Mouse (Mus musculus) heart, postnatal 14 days (tissue): ENCODE measurements around the gene Safb. TPM values are rescaled to one million over a fixed set of nuclear protein-coding genes. Genes with fewer than 3 reads are reported as not detected.
"Not testable (repeated sequence)": the region's sequence is repeated elsewhere in the genome, so short reads cannot be mapped to it uniquely, and the experiment has no call there.

Experiments
- DNase-seq, 2 experiments: peaks; one replicate each; pipeline ENCODE4 v3.0.0; 2021 to 2022
- intact Hi-C: fragments of 180-260 bp; cut with DNase I; formaldehyde crosslinking; loops from one replicate; pipeline ENCODE4 v1.15.1; 2025
- total RNA-seq, 2 experiments: library from RNA; stranded (reverse); gene quantifications; 2 replicates each; pipeline ENCODE4 v1.2.3; 2021

Safb gene
- total RNA-seq, 2 experiments from 2014 or later = 78.1 to 88.8 TPM

- no peak for DNase-seq
- intact Hi-C loops = loop anchor here (2.0 kb wide), 1 partner anchor 17 kb away; no protein-coding TSS in a partner anchor
These were observed 20.8 kb downstream of the Safb start for GRCm38 (mm10) chr17:56605431-56605830.

GRCm38 (mm10) chr17:56607521-56608062 is 23.0 kb downstream of the Safb start:
- no peak for DNase-seq
- intact Hi-C loops = no loop called here

- no peak for DNase-seq
- intact Hi-C loops = no loop called here
These were observed 24.1 kb downstream of the Safb start for GRCm38 (mm10) chr17:56608699-56609098.

GRCm38 (mm10) chr17:56609452-56610171 is 25.0 kb downstream of the Safb start, which contains the start of gene 2410015M20Rik:
2410015M20Rik (minus strand) TSS chr17:56609771.
- intact Hi-C loops = no loop called here
- peak; percentile 90 to 92 for DNase-seq

GRCm38 (mm10) chr17:56611323-56611722 is 26.7 kb downstream of the Safb start:
- intact Hi-C loops = no loop called here
- DNase-seq = no peak

GRCm38 (mm10) chr17:56611861-56612564 is 27.4 kb downstream of the Safb start:
- DNase-seq = no peak
- intact Hi-C loops = no loop called here

- intact Hi-C loops, DNase-seq: not testable (repeated sequence)
These were observed 27.9 kb downstream of the Safb start for GRCm38 (mm10) chr17:56612565-56612939.

GRCm38 (mm10) chr17:56613236-56613844 is 28.7 kb downstream of the Safb start, which contains the start of gene Rpl36:
Rpl36 (plus strand) TSS chr17:56613416.
- intact Hi-C loops = loop anchor here (1.0 kb wide), 1 partner anchor 56 kb away; no protein-coding TSS in a partner anchor
- peak; percentile 96 to 98 for DNase-seq

- peak in 1 of 2 experiments; percentile 39 for DNase-seq
- intact Hi-C loops = loop anchor here (1.0 kb wide), 1 partner anchor 55 kb away; no protein-coding TSS in a partner anchor
These were observed 29.3 kb downstream of the Safb start for GRCm38 (mm10) chr17:56613893-56614292.

- intact Hi-C loops = no loop called here
- DNase-seq = peak; percentile 17 to 32
These were observed 29.9 kb downstream of the Safb start for GRCm38 (mm10) chr17:56614391-56615135.

GRCm38 (mm10) chr17:56615136-56615784 is 30.6 kb downstream of the Safb start:
- intact Hi-C loops = no loop called here
- DNase-seq = no peak

- intact Hi-C loops = no loop called here
- no peak for DNase-seq
These were observed 31.2 kb downstream of the Safb start for GRCm38 (mm10) chr17:56615792-56616191.

- DNase-seq = no peak
- intact Hi-C loops = no loop called here
These were observed 32.1 kb downstream of the Safb start for GRCm38 (mm10) chr17:56616725-56617124.

- intact Hi-C loops = no loop called here
- no peak for DNase-seq
These were observed 33.0 kb downstream of the Safb start for GRCm38 (mm10) chr17:56617628-56618027.

GRCm38 (mm10) chr17:56625495-56625894 is 40.9 kb downstream of the Safb start:
- no peak for DNase-seq
- intact Hi-C loops = loop anchor here (5.0 kb wide), 1 partner anchor 42 kb away; no protein-coding TSS in a partner anchor

GRCm38 (mm10) chr17:56626260-56626659 is 41.6 kb downstream of the Safb start:
- no peak for DNase-seq
- intact Hi-C loops = loop anchor here (5.0 kb wide), 1 partner anchor 41 kb away; no protein-coding TSS in a partner anchor

GRCm38 (mm10) chr17:56626754-56627470 is 42.3 kb downstream of the Safb start, which contains the start of gene Lonp1:
Lonp1 (minus strand) TSS chr17:56626887.
- DNase-seq = peak; percentile 91 to 96
- intact Hi-C loops = loop anchor here (5.0 kb wide), 1 partner anchor 40 kb away; no protein-coding TSS in a partner anchor

- DNase-seq = no peak
- intact Hi-C loops = loop anchor here (5.0 kb wide), 1 partner anchor 40 kb away; no protein-coding TSS in a partner anchor
These were observed 43.1 kb downstream of the Safb start, which contains the start of gene Catsperd for GRCm38 (mm10) chr17:56627530-56628277. Catsperd (plus strand) TSS chr17:56628143.
